Mouse (Mus musculus): ENCODE data around the gene Lgals9.

DNA sequence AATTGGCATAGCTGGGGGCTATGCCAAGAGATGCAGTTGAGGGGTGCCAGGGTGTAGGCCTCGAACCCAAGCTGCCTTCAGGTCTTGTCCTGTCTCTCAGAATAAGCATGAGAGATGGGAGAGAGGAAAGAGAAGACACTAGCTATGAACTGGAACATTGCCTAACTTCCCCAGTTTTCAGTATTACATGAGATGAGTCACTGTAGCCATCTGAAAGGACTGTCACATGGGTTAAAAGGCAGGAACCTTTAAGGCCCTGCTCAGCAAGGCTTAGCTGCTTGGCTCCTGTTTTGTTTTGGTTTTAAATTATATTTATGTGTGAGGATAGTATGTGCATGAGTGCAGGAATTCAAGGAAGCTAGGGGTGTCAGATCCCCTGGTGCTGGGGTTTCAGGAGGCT is 68.3 kb downstream of the Lgals9 start:
- TF ChIP-seq POLR2A (IDR thresholded peaks at IDR 0.05; ENCODE audit: extremely low read depth, insufficient read depth, low read length) (no peak), CTCF (IDR thresholded peaks at IDR 0.05; ENCODE audit: extremely low read depth, insufficient read depth, low read length) (no peak)
